Mouse (Mus musculus): ENCODE data around the gene Mybpc3.
"Not testable (repeated sequence)": the region's sequence is repeated elsewhere in the genome, so short reads cannot be mapped to it uniquely, and the experiment has no call there.

The Mybpc3 gene

DNA sequence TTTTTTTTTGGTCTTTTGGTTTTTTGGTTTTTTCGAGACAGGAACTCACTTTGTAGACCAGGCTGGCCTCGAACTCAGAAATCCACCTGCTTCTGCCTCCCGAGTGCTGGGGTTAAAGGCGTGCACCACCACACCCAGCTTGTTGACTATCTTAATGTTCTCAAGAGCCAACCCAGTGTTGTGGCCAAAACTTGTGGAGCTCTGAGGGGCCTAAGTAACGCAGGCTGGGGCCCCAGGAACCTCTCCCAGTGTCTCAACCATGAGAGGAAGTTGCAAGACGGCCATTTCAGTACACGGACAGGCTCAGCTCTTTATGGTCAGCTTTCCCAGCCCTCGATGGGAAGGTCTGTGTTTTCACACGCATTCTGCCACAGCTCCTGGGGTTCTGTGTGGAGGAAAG lies 29.0 kb upstream of the Mybpc3 start:
- no peak for DNase-seq

DNA sequence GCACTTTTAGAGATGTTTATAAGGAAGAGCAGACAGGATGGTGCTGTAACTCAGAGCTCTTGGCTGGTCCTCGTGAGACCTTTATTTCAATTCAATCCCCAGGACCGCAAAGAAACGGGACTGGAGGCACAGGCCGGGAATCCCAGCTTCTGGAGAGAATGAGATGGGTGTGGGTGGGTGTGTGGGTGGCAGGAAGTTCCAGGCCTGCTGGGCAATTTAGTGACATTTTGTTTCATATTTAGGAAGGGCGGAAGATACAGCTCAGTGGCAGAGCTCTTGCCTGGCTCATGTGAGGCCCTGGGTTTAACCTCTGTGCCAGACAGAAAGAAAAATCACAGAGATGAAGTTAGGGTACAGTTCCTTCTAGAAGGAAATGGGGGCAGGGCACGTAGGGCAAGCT lies 27.7 kb upstream of the Mybpc3 start:
- no peak for DNase-seq

DNA sequence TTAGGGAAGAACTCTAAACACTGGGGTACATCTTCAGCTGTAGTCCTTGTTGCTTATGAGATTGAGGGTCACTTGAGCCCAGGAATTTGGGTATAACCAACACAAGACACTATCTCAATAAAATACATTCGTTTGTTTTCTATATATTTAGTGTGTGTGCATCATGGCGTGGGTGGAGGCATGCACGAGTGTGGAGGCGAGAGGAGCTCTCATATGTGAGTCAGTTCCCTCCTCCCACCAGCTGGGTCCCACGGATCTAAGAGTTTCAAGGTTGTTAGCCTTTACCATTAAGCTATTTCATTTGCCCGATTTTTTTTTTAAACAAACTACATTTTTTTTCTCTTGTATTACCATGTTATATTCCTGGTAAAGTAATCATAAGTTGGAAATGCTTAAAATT lies 27.1 kb upstream of the Mybpc3 start:
- DNase-seq = no peak

DNA sequence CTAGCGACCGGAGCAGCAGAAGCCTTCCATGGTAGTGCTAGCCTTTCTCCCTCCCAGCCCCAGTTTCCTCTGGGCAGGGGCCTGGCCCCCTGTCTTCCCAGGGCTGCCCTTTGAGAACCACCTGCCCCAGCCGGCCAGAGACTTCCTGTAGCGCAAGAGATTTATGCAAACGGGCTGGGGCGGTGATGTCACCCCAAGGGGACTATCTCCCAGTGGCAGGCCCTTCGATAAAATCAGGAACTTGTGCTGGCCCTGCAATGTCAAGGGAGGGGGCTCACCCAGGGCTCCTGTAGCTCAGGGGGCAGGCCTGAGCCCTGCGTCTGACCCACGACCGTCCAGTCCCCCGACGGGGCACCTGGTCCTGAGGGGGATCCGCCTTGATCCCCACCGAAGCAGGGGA lies 21.4 kb upstream of the Mybpc3 start:
- no peak for DNase-seq

DNA sequence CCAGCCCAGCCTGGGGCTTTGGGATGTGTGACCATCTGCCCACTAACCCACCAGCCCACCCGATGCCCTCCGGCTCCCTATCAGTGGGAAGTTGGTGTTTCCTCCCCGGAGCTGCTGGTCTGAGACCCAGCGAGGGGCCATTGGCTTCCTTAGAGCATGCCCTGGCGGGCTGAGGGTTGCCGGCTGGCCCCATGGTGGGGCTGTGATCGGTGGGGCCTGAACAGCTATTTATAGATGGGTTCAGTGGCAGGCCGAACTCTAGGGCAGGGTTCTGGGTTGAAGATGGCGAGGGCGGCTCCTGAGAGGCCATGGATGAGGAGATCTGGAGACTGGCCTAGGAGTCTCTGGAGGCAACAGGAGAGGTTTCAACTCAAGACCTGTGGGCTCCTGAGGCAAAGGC lies 20.9 kb upstream of the Mybpc3 start:
- no peak for DNase-seq

DNA sequence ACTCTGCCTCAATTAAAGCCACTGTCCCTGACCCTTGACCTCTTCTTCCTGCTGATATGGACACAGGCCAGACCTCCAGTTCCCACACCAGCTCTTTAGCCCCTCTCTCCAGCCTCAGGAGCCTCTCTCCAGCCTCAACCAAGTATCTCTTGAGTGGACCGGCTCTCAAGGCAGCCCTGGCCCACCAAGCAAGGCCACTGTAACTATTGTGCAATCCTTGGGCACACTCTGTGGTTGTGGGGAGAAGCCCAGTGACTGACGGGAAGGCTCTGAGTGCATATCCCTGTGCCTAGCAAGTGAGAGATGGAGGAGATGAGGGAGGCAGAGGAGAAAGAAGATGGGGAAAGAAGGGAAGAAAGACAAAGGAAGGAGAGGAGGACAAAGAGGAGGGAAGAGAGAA lies 19.8 kb upstream of the Mybpc3 start:
- DNase-seq = no peak

DNA sequence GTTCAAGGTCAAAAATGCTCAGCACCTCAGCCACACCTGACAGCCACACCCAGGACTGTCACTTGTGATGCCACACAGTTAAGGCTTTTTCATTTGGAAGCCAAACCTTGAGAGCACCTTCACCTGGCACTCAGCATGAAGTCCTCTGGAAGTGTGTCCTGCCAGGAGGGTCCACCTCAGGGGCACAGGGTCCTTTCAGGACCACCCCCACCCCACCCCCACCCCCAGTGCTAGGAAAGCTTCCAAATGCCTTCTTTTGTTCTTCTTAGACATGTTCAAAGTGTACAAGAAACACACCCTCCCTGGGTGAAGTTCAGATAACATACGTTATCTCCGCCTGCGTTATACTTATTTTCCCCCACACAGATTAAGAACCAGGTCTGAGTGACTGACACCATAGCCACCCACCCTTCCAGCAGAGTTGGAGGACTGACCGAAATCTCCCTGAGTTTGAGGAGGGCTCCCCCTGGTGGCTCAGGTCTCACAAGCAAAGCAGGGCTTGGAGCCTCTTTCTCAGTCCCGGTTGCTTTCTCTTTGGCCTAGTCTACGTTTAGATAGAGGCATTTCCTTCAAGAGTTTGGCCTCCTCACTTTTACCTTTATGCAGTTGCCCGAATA lies 16.7 kb upstream of the Mybpc3 start:
- DNase-seq = peak; percentile 90

DNA sequence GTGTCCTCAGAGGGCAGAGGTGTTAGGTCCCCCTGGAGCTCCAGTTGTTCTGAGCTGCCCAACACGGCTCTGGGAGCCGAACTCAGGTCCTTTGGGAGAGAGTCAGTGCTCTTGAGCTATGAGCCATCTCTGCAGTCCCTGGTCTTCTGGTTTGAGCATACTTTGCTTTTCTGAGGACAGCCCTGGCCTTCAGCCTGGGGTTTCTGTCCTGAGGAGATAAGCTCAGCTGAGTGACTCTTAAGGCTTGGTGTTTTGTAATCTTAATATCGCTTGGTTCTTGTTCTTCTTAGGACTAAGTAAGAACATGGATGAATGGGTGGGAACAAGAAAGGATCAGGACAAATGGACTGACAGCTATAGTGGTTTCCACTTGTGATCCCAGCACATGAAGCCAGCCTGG lies 9.8 kb upstream of the Mybpc3 start:
- no peak for DNase-seq

DNA sequence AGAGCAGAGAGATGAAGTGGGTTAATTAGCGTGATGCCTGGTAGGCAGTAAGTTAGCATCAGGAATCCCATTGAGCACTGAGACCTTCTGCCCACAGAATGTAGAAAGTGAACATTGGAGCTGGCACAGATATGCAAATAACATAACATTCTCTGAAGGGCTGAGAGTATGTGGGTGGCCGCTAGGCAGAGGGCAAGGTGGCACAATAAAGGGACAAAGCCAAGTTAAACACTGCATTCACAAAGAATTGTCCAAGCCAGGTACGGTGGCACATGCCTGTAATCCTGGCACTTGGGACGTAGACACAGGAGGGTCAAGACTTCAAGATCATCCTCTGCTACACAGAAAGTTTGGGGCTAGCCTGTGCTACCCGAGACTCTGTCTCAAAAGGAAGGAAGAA lies 8.7 kb upstream of the Mybpc3 start:
- DNase-seq = no peak

DNA sequence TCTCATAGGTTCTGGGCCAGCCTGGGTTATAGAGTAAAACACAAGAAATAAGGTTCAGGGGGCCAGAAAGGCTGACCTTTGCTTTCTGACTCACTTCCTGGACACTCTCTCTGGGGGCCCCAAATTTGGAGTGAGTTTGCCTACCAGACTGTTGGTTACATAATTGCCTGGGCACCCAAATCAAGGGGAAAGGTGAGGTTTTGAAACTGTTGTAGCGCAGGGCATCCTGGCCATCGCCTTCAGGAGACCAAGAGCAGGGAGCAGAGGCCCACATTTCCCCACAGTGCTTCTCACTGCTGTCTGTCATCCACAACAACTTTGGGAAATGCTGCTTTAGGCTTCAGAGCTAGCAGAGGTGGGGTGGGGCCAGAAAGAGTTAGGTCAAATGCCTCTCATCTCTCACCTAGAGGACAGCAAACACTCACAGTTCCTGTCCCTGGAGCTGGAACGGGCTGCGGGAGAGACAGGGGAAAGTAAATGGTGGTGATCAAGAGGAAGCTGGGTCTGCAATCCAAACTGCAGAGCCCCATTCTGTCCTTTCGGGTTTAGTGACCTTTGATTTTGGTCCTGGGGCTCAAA lies 8.0 kb upstream of the Mybpc3 start:
- DNase-seq = no peak

DNA sequence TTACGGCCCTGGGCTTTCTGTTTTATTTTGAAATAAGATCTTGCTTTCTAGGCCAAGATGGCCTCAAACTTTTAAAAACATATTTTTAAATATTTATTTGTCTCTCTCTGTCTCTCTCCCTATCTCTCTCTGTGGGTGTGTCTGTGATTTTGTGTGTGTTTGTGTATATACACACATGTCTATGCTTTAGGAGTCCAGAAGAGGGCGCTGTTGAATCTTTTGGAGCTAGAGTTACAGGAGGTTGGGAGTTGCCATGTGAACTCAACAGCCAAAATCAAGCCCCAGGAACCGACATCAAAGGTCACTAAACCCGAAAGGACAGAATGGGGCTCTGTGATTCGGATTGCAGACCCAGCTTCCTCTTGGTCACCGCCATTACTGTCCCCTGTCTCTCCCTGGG lies 7.5 kb upstream of the Mybpc3 start:
- DNase-seq = no peak

DNA sequence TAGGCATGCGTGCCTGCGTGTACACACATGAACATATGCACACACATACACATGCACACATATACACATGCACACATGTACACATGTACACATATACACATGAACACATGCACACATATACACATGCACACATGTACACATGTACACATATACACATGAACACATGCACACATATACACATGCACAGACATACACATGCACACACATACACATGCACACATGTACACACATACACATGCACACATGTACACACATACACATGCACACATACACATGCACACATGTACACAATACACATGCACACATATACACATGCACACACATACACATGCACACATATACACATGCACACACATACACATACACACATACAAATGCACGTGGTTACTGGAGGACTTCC lies 6.1 kb upstream of the Mybpc3 start:
- not testable (repeated sequence) for DNase-seq

DNA sequence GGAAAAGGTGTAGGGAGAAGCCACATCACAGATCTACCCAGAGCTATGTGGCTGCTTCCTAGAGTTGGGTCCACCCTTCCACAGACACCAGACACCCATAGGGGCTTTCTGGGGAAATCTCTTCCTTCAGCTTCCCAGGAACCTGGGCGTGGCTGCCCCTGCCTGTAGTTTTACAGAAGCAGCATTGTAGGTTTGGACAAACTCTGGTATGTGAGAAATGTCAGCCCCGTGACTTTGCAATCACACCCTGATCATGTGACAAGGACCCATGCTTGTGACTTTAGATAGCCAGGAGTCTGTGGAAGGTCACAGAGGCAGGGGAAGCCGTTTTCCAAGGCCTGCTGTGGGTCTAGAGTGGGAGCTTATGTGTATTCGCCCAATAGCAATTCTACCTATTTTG lies 5.5 kb upstream of the Mybpc3 start:
- DNase-seq = peak; percentile 41

DNA sequence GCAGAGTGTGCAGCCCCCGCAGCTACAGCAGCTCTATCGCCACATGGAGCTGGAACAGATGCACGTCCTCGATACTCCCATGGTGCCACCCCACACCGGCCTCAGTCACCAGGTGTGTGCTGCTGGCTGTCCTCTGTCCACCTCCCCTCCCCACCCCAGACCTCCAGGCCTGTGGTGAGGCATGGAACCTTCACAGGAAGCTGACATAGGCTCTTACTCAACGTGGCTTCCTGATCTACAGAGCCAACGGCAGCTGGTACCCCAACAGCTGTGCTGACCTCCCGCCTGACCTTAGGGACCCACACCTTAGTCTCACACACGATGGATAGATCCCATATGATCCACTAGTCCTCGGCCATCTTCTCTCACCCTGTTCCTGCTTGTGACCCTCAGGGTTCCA lies 4.6 kb upstream of the Mybpc3 start:
- DNase-seq = no peak

DNA sequence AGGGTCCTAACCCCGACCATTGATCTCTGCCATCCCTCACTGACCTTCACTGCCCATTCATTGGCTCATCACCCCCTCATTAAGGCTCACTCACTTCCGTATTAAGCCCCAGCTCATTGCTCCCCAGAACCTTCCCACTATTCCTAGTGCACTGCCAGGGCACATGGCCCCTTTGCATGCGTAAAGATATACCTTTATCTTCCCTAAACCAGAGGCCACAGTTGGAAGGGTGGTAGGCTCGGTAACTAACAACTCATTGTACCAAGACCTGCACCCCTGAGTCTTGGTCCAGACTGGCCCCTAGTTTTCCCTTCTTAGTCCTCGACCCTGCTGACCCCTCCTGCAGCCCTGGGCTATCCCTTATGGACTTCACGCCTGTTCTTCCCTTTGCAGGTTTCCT lies 4.1 kb upstream of the Mybpc3 start:
- no peak for DNase-seq

DNA sequence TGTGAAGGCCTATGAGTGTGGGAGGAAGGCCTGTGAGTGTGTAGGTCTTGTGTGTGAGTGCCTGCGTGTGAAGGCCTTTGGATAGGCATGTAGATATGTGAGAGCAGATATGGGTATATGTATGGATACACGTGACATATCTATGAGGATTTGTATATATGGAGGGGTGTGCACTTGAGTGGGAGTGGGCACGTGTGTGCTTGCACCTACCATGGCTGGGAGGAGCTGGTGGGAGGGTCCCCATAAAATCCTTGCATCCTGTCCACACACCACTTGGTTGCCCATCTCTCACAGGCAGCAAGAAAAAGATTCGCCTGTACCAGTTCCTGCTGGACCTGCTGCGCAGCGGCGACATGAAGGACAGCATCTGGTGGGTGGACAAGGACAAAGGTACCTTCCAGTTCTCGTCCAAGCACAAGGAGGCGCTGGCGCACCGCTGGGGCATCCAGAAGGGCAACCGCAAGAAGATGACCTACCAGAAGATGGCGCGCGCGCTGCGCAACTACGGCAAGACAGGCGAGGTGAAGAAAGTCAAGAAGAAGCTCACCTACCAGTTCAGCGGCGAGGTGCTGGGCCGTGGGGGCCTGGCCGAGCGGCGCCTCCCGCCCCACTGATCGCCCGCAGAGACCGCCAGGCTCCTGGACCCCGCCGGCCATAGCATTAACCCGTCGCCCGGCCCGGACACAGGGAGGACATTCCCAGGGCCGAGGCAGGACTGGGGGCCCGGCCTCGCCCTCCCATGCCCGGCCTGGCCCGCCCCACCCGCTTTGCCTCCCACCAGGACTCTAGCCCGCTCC lies 3.0 kb upstream of the Mybpc3 start:
- DNase-seq = peak; percentile 99

DNA sequence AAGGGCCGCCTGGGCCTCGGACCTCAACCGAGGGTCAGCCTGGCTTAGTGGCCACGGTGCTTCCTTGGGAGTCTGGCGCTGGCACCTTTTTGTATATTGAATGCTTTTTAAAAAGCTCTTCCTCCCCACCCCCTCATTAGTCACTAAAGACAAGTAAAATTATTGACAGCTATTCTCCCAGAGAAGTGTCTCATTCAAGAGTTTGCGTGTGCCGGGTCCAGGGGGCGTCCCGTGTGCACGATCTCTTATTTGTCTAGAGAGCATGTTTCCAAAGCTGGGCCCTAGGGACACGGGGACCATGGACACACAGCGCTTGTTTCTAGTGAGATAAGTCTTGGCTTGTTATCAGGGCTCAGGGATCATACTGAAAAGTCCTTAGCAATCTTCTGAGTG lies 2.4 kb upstream of the Mybpc3 start:
- DNase-seq = no peak

DNA sequence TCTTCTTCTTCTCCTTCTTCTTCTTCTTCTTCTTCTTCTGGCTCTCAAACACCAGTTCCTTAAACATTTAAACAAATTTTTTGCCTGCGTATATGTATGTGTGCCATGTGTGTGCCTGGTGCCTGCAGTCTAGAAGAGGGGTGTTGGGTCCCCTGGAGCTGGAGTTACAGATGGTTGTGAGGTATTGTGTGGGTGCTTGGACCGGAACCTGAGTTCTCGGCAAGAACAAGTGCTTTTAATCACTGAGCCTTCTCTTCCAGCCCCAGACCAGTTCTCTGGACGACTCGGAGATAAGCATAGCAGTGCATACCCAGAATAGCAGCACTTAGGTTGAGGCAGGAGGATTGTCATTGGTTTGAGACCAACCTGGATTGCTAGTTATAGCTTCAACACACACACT lies 1.1 kb upstream of the Mybpc3 start:
- DNase-seq = no peak

DNA sequence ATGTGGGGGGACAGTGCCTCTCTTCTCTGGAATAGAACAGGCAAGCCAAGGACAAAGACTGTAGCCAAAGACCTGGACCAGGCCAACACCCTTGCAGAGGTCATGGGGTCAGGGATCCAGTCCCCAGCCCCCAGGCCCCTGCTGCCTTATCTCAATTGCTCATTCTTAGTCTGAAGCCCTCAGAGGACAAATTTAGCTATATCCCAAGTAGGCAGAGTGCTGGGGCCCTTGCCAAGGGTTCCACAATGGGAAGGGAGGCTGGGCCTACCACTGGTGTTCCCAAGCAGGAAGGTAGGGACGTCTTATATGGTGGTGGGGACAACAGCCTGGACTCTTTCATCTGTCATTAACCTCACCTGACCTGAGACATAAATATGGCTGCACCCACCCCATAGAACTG lies 703 bp downstream of the Mybpc3 start:
- DNase-seq = no peak

DNA sequence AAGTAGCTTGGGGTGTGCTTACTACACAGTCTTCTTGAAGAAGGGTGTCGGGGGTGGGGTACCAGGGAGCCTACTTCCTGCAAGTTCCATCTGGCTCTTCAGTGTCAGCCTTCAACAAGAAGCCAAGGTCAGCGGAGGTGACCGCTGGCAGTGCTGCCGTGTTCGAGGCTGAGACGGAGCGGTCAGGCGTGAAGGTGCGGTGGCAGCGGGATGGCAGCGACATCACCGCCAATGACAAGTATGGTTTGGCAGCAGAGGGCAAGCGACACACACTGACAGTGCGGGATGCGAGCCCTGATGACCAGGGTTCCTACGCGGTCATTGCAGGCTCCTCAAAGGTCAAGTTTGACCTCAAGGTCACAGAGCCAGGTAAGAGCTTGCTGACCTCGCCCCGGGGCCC lies 1.1 kb downstream of the Mybpc3 start:
- no peak for DNase-seq

DNA sequence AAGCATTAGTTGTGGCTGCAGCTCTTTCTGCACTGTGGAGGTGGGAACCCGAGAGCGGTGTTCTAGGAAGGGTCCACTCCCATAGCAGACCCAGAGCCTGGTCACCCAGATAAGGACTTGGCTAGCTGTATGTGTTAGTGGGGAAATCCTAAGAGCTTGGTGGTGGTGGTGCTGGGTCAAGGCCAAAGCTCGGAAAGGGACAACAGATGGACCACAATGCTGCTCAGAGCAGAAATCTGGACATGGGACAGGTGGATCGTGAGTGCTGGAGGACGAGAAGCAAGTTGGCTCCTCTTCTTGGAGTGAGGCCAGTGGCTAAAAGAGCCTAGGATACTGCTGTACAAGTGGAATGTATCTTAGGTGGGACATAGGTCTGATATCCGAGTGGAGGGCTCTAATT lies 1.6 kb downstream of the Mybpc3 start:
- DNase-seq = no peak

DNA sequence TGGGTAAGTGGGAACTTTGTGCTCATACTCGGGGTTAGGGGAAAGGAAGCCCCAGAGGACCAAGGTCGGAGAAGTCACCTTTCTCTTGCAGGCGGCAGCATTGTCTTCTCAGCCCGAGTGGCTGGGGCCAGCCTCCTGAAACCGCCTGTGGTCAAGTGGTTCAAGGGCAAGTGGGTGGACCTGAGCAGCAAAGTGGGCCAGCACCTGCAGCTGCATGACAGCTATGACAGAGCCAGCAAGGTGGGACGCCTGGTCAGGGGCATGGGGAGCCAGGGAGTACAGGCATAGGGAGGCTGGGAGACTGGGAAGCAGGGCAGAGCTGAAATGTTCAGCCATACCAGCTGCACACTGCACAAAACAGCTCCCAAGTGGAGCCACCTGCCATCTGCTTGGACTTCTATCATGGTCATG lies 2.3 kb downstream of the Mybpc3 start:
- no peak for DNase-seq

DNA sequence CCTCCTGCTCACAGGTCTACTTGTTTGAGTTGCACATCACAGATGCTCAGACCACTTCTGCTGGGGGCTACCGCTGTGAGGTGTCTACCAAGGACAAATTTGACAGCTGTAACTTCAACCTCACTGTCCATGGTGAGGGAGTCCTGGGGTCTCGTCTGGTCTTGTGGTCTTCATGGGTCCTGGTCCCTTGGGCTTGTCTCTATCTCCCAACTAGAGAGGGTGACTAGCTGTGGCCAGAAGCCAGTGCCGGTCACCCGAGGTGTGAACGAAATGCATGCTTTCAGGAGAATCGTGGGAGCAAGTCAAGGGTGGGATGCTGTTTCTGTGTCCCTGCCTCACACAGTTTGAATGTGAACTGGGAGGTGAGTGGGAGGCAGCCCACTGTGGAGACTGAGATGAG lies 3.1 kb downstream of the Mybpc3 start:
- DNase-seq = no peak

DNA sequence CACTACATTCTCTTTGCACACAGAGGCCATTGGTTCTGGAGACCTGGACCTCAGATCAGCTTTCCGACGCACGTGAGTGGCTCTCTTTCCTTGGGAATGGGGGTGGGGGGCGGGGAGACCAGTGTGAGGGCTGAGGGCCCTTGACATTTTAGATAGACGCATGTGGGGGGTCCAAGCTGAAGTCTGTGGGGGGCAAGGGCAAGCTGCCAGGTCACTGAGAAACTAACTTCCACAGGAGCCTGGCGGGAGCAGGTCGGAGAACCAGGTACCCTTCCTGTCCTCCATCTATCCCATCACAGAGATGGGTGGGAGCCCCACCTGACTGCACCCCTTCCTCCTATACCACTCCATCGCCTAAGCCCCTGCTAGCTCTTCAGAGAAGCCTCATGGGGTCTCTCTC lies 3.6 kb downstream of the Mybpc3 start:
- no peak for DNase-seq

DNA sequence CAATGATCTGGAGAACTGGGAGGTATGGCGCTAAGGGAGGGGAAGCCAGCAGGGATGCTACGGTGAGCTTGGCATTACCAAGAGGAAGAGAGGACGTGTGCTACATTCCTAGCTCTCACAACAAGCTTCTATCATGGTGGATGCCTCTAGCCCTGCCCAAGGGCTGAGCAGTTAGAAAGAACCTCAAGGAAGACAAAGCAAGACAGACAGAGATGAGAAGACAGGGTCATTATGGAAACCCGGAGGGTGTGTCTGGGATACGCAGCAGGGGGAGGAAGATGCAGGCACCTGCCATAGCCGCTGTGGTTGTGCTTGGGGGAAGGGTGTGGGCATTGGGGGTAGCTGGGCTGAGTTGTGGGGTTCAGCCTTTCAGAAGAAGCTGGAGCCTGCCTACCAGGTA lies 5.6 kb downstream of the Mybpc3 start:
- DNase-seq = no peak

All from kidney, adult 18-20 months (tissue).